Mouse (Mus musculus) midbrain, embryonic 16.5 days (tissue): Measurements from ENCODE around the gene Ism2. TPM values are rescaled to one million over a fixed set of nuclear protein-coding genes. Genes with fewer than 3 reads are reported as not detected.
A peak's percentile ranks its signal among the peaks of the same experiment; 100 is the strongest.

Experiments
- ATAC-seq: fragments of 200-750 bp; cut with Nextera tagmentation; 2 replicates; pipeline ENCODE4 v1.8.0; 2017; ENCODE audit warnings: moderate TSS enrichment
- H3K27ac ChIP-seq: fragments of 300-500 bp; sonication (generic); 2 replicates; pipeline ENCODE4 v1.5.1; 2014; ENCODE audit warnings: mild to moderate bottlenecking, low read length, mixed read lengths
- H3K27me3 ChIP-seq: fragments of 300-500 bp; sonication (generic); 2 replicates; pipeline ENCODE4 v1.6.1; 2014; ENCODE audit warnings: low read depth, low read length, mixed read lengths; ENCODE audit not compliant: control insufficient read depth, insufficient read depth
- H3K36me3 ChIP-seq: fragments of 300-500 bp; sonication (generic); 2 replicates; pipeline ENCODE4 v1.6.1; 2014; ENCODE audit warnings: mild to moderate bottlenecking, low read length, moderate library complexity, mixed read lengths; ENCODE audit not compliant: control insufficient read depth, insufficient read depth
- H3K4me1 ChIP-seq: fragments of 300-500 bp; sonication (generic); 2 replicates; pipeline ENCODE4 v1.6.1; 2014; ENCODE audit warnings: mild to moderate bottlenecking, low read length, mixed read lengths; ENCODE audit not compliant: control insufficient read depth, insufficient read depth
- H3K4me2 ChIP-seq: fragments of 300-500 bp; sonication (generic); 2 replicates; pipeline ENCODE4 v1.6.1; 2014; ENCODE audit warnings: mild to moderate bottlenecking, low read length, mixed read lengths
- H3K4me3 ChIP-seq: fragments of 300-500 bp; sonication (generic); 2 replicates; pipeline ENCODE4 v1.5.1; 2014; ENCODE audit warnings: low read depth, mild to moderate bottlenecking, low read length, moderate library complexity, mixed read lengths
- H3K9ac ChIP-seq: fragments of 300-500 bp; sonication (generic); 2 replicates; pipeline ENCODE4 v1.6.1; 2014; ENCODE audit warnings: low read depth, low read length, mixed read lengths
- H3K9me3 ChIP-seq: fragments of 300-500 bp; sonication (generic); replicated peaks from 2 replicates; pipeline ENCODE4 v1.6.1; 2014; ENCODE audit warnings: mild to moderate bottlenecking, low read length, mixed read lengths; ENCODE audit not compliant: control insufficient read depth, poor library complexity, severe bottlenecking
- WGBS: fragments of 180-500 bp; shearing (Covaris S2); extraction: QIAGEN DNeasy Blood & Tissue Kit; methylation state at CpG from one replicate; pipeline ENCODE4 v1.1.7; 2014; 5-methylcytosine and 5-hydroxymethylcytosine counted together
- polyA plus RNA-seq: library from polyadenylated mRNA; unstranded; fragments of >200 nt; fragmentation: Nextera tagmentation; extraction: Ambion mirVana; gene quantifications from 2 replicates; pipeline ENCODE4 v1.2.1, GENCODE M21; 2015

The Ism2 gene
- polyA plus RNA-seq, 1 experiment from 2014 or later: 2.2 TPM

GRCm38 (mm10) chr12:87305767-87306583, 6.5 kb upstream of the Ism2 start:
- no peak overlapping the region for H3K4me3 ChIP-seq
- no peaks in the 10 kb centered on the region; the same call in 1 of the 2 replicates for H3K27me3 ChIP-seq
- H3K4me1 ChIP-seq: peaks cover 2% of the 10 kb centered on the region; the same call in 1 of the 2 replicates
- peak; percentile 81 for ATAC-seq
- 21% methylated on average over 13 of the region's 13 CpGs for whole genome bisulfite sequencing
- no peaks in the 10 kb centered on the region for H3K9me3 ChIP-seq
- H3K9ac ChIP-seq: no peak overlapping the region
- H3K36me3 ChIP-seq: peaks cover 7% of the 10 kb centered on the region; the same call in 1 of the 2 replicates
- H3K27ac ChIP-seq: no peak overlapping the region; the same call in 1 of the 2 replicates
- no peak overlapping the region for H3K4me2 ChIP-seq

- no peak overlapping the region for H3K4me3 ChIP-seq
- H3K27ac ChIP-seq: no peak overlapping the region
- H3K27me3 ChIP-seq: peaks cover 14% of the 10 kb centered on the region; the same call in 1 of the 2 replicates
- H3K4me2 ChIP-seq: no peak overlapping the region
- no peak for ATAC-seq
- H3K36me3 ChIP-seq: no peaks in the 10 kb centered on the region
- no peaks in the 10 kb centered on the region for H3K9me3 ChIP-seq
- 45% methylated on average over 4 of the region's 4 CpGs for WGBS
- no peak overlapping the region for H3K9ac ChIP-seq
- H3K4me1 ChIP-seq: peaks cover 12% of the 10 kb centered on the region; the same call in 1 of the 2 replicates
Measured at GRCm38 (mm10) chr12:87301189-87301588, 1.7 kb upstream of the Ism2 start.

- Histone ChIP-seq H3K9ac (peak overlapping the region; percentile 60; the same call in 1 of the 2 replicates), H3K36me3 (no peaks in the 10 kb centered on the region), H3K9me3 (no peaks in the 10 kb centered on the region), H3K4me3 (peak overlapping the region; percentile 80), H3K4me2 (peak overlapping the region; percentile 79), H3K27me3 (peaks cover 14% of the 10 kb centered on the region; the same call in 1 of the 2 replicates), H3K4me1 (peaks cover 9% of the 10 kb centered on the region; the same call in 1 of the 2 replicates), H3K27ac (no peak overlapping the region)
- WGBS: 1% methylated on average over 9 of the region's 9 CpGs
- ATAC-seq: no peak
Measured at GRCm38 (mm10) chr12:87300441-87300690, 861 bp upstream of the Ism2 start.

- WGBS: 8% methylated on average over 29 of the region's 29 CpGs
- H3K4me3 ChIP-seq: peak overlapping the region; percentile 80
Measured at GRCm38 (mm10) chr12:87299037-87299656, 358 bp downstream of the Ism2 start.

GRCm38 (mm10) chr12:87293934-87294333, 5.6 kb downstream of the Ism2 start:
- WGBS: 73% methylated on average over 6 of the region's 6 CpGs
- Histone ChIP-seq H3K27ac (no peak overlapping the region), H3K4me3 (no peak overlapping the region), H3K9me3 (no peaks in the 10 kb centered on the region), H3K27me3 (peaks cover 9% of the 10 kb centered on the region; the same call in 1 of the 2 replicates), H3K4me2 (no peak overlapping the region), H3K4me1 (no peaks in the 10 kb centered on the region; the same call in 1 of the 2 replicates), H3K9ac (no peak overlapping the region), H3K36me3 (no peaks in the 10 kb centered on the region)
- 0 out of 2 replicates have a peak, but pooled peaks have one; percentile 21 for ATAC-seq

More at GRCm38 (mm10) chr12:87299037-87299656, 358 bp downstream of the Ism2 start:
- Histone ChIP-seq H3K4me2 (peak overlapping the region; percentile 79), H3K9ac (peak overlapping the region; percentile 60), H3K27ac (no peak overlapping the region), H3K4me1 (peaks cover 9% of the 10 kb centered on the region; the same call in 1 of the 2 replicates), H3K36me3 (no peaks in the 10 kb centered on the region), H3K9me3 (no peaks in the 10 kb centered on the region), H3K27me3 (peaks cover 14% of the 10 kb centered on the region; the same call in 1 of the 2 replicates)
- ATAC-seq: peak; percentile 5

DNA sequence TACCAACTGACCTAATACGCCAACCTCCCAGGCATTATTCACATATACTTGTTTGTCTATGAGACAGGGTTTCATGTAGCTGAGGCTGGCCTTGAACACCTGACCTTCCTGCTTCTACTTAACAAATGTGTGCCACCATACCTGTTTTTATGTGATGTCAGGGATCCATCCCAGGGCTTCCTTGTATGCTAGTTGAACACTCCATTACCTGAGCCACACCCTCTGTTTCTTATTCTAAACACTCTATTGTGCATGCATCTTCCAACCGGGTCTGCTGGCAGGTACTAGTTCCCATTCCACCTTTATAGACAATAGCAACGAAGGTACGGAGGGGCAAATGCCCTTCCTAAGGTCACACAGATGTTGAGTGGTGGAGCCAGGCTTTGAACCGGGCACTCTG, 10.4 kb downstream of the Ism2 start:
- no peak for ATAC-seq
- Histone ChIP-seq H3K27ac (no peak overlapping the region), H3K27me3 (no peaks in the 10 kb centered on the region), H3K4me1 (no peaks in the 10 kb centered on the region), H3K36me3 (no peaks in the 10 kb centered on the region), H3K9ac (no peak overlapping the region), H3K4me2 (no peak overlapping the region), H3K9me3 (no peaks in the 10 kb centered on the region), H3K4me3 (no peak overlapping the region)
- 93% methylated on average over 5 of the region's 5 CpGs for WGBS

DNA sequence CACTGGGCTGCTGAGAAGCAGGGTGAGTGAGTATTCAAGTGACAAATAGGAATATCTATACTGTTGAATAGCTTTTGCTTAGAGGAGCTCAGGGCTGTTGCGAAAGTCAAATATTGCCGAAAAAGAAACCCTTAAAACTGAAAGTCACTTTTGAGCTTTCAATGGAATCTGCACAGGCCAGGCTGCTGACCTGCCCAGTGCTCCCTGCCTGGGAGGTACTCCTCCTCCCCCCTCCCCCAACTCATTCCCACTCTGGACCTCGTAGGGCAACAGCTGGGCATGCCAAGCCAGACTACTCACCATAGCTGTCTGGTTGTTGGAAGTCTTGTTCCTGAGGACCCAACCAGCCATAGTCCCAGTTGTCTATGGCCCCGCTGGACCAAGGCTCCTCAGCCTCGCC, 14.8 kb downstream of the Ism2 start:
- no peaks in the 10 kb centered on the region for H3K36me3 ChIP-seq
- no peak overlapping the region for H3K4me2 ChIP-seq
- ATAC-seq: no peak
- H3K9ac ChIP-seq: no peak overlapping the region
- H3K9me3 ChIP-seq: no peaks in the 10 kb centered on the region
- no peak overlapping the region for H3K27ac ChIP-seq
- WGBS: 91% methylated on average over 5 of the region's 5 CpGs
- H3K4me3 ChIP-seq: no peak overlapping the region
- H3K4me1 ChIP-seq: no peaks in the 10 kb centered on the region
- H3K27me3 ChIP-seq: no peaks in the 10 kb centered on the region

GRCm38 (mm10) chr12:87284268-87284667, 15.2 kb downstream of the Ism2 start:
- H3K4me2 ChIP-seq: no peak overlapping the region
- ATAC-seq: no peak
- no peaks in the 10 kb centered on the region for H3K36me3 ChIP-seq
- H3K27ac ChIP-seq: no peak overlapping the region
- 84% methylated on average over 4 of the region's 4 CpGs for WGBS
- no peak overlapping the region for H3K4me3 ChIP-seq
- no peaks in the 10 kb centered on the region for H3K27me3 ChIP-seq
- H3K9me3 ChIP-seq: no peaks in the 10 kb centered on the region
- H3K4me1 ChIP-seq: no peaks in the 10 kb centered on the region
- no peak overlapping the region for H3K9ac ChIP-seq

DNA sequence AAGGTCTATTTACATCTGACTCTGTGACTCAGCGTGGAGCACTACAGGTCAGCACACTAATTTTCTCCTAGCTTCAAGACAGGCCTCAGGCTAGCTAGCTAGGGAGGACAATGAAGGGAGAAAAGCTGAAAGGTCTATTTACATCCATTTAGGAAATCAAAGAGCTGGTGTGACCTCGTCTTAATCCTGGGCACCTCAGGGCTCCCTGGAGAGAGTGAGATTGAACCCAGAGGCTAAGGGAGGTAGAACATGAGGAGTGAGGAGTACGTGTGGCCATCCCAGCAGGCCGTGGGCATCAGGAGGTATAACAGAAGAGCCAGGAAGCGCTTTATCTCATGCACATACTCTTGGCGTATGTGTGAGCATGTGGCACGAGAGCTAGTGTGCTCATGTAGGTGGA, 15.8 kb downstream of the Ism2 start:
- 52% methylated on average over 7 of the region's 7 CpGs for WGBS
- Histone ChIP-seq H3K4me3 (no peak overlapping the region), H3K9ac (no peak overlapping the region), H3K36me3 (no peaks in the 10 kb centered on the region), H3K4me1 (no peaks in the 10 kb centered on the region), H3K27me3 (no peaks in the 10 kb centered on the region), H3K9me3 (no peaks in the 10 kb centered on the region), H3K4me2 (no peak overlapping the region), H3K27ac (no peak overlapping the region)
- no peak for ATAC-seq
